Mouse (Mus musculus) C2C12 (cell line): ENCODE data around the gene Clpb.

Experiments used
- CEBPB ChIP-seq: IDR thresholded peaks from one replicate; pipeline ENCODE4 v1.6.1; 2011; ENCODE audit warnings: low read depth, mild to moderate bottlenecking, control low read depth, moderate library complexity
- CTCF ChIP-seq: IDR thresholded peaks from one replicate; pipeline ENCODE4 v1.5.1; 2011; ENCODE audit not compliant: control insufficient read depth, insufficient read depth, insufficient read length
- MYOD1 ChIP-seq: IDR thresholded peaks from one replicate; pipeline ENCODE4 v1.6.1; 2011; ENCODE audit warnings: low read depth; ENCODE audit not compliant: control insufficient read depth, insufficient read length
- USF1 ChIP-seq: IDR thresholded peaks from one replicate; pipeline ENCODE4 v1.6.1; 2011; ENCODE audit warnings: low read depth, mild to moderate bottlenecking, control low read depth, moderate library complexity

GRCm38 (mm10) chr7:101743487-101743886 lies 80.1 kb downstream of the Clpb start:
- TF ChIP-seq CTCF (no peak), CEBPB (no peak), MYOD1 (no peak), USF1 (no peak)
